Mouse (Mus musculus) neural tube, embryonic 10.5 days (tissue): ENCODE data around the gene Kank4.
A peak's percentile ranks its signal among the peaks of the same experiment; 100 is the strongest.
"Not testable (repeated sequence)": the region's sequence is repeated elsewhere in the genome, so short reads cannot be mapped to it uniquely, and the experiment has no call there.

Source experiments
- DNase-seq: peaks from one replicate; pipeline ENCODE4 v3.0.0-alpha.2; 2017; ENCODE audit warnings: low spot score; ENCODE audit errors: extremely low spot score

Kank4 gene

GRCm38 (mm10) chr4:98834782-98835181 is 17.4 kb upstream of the Kank4 start:
- DNase-seq, result no peak

GRCm38 (mm10) chr4:98831726-98832125 is 14.4 kb upstream of the Kank4 start:
- no peak for DNase-seq

DNA sequence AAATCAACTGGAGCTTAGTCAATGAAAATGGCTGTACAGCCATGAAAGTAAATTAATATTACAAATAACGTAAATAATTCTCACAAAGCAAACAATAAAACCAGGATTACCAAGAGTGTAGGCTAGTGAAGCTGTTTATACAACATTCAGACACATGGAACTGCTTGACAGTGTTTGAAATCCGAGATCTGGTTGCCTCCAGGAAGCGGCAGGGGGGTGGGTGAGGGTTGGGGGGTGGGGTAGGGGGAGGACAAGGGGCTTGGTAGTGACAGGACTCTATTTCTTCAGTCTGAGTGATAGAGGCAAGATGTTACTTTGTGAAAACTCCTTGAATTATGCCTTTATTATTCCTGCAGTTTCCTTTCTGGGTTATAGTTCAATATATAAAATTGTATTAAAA is 9.4 kb upstream of the Kank4 start:
- no peak for DNase-seq

DNA sequence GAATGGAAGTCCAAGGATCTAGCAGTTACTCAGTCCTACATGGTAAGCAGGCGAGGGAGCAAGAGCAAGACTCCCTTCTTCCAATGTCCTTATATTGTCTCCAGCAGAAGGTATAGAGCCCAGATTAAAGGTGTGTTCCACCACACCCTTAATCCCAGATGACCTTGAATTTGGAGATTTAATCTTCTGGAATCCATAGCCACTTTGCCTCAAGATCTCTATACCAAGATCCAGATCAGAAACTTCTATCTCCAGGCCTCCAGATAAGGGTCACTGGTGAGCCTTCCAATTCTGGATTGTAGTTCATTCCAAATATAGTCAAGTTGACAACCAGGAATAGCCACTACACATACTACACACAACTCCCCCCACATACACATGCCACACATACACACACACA is 6.4 kb upstream of the Kank4 start, which contains the start of gene I0C0044D17Rik:
TSS of gene I0C0044D17Rik (minus strand) at position 101 of the 400 bp plus-strand sequence.
- not testable (repeated sequence) for DNase-seq

DNA sequence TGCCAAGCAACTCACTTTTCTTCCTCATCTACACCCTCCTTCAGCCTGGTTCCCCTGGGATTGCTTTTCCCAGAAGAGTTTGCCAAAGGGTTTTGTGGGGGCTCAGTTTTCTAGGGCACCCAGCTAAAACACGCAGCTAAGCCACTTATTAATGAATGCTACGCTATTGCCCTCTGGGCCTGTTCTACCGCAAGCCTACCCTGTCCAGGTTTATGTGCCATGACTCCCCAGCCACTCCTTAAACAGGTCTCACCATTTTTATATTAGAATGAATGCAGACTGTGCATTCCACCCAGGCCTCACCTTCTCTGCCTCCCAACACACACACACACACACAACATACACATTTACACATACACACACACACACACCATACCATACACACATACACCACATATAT is 5.7 kb upstream of the Kank4 start:
- DNase-seq, result no peak

GRCm38 (mm10) chr4:98822478-98822877 is 5.1 kb upstream of the Kank4 start:
- no peak for DNase-seq

DNA sequence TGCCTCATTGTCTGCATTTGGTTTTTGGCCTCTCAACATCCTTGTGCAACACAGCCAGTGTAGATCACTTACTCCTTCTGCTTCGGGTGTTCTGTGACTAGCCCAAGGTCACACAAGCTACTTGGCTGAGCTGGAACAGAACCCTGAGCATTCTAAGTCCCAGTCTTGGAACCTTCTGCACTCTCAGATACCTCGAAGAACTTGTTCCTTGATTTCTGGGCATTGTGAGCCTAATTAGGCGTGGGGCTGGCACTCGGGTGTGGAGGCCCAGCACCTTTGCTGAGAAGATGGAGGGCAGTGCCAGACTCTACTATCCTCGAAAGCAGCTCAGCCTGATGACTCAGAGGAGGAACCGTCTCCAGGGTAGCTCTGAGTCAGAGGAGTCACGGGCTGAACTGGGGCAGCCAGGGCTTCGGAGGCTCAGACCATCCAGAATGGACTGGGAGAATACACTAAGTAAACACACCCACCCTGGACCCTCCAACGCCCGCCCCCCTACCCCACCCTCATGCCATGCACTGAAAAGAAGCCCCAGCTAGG is 1.9 kb upstream of the Kank4 start:
- DNase-seq, result no peak

DNA sequence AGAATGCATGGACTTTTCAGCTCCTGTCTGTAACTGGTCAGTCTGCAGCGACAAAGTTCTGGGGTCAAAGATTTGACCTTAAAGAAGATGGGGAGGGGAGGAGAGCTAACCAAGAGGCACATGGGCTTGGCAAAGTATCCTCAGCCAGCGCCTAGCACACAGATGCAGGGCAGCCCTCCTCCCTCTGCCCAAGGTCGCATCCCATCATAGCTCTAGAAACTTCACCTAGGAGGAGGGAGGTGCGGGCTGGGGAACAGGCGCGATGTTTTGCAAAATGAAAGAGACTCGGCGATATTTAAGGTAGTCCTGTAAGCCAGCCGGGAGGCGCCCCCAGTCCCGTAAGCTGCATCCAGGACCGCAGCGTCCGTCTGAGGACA is 542 bp downstream of the Kank4 start:
- DNase-seq, result no peak

DNA sequence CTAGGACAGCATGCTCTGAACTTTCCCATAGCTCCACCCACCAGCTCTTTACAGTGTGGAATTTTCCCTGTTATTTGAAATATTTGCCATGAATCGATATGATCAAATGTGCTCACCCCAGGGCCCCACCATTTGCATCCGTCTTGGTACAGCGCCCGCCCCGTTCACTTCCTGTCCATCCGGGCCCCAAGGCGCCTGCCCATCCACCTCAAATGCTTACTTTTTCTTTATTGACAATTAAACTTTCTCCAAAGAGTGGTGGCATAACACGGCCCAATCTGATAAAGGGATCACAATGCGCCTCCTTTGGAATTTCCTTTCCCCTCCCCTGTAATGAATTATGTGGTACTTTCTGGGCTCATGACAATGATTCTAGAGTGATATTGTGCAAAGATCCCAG is 11.0 kb downstream of the Kank4 start:
- no peak for DNase-seq

DNA sequence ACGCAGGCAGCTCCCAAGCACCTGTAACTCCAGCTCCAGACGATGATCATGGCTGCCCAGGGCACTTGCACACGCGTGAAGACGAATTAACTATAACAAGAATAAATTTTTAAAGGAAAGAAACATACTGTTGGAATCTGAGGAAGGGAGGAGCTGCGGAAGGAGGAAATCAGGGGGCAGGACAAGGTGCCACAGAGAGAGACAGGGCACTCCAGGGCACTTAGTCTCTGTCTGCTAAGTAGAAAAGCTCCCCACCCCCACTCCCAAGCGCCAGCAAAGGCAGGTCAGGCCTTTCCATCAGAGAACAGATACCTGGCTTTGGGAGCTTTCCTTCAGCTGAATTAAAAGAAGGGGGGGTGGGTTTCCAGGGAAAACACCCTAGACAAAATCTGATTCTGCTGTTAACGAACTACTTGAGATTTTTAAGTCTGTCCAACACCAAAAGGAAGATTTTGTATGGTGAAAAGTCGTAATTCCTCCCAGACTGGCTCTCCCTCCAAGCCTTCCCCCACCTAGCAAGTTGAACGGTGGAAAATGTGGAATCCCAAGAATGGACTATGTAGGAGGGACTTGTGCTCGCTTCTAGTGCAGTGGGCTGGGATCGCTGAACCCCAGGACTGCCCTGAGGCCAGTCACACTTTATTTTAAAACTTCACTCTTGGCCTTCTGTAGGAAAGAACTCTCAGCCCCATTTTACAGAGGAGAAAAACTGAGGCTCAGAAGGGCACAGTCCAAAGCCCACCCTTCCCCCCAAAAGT is 11.9 kb downstream of the Kank4 start:
- DNase-seq, result no peak

- no peak for DNase-seq
These were observed 12.7 kb downstream of the Kank4 start for GRCm38 (mm10) chr4:98804476-98805134.

- DNase-seq, result no peak
These were observed 15.6 kb downstream of the Kank4 start for GRCm38 (mm10) chr4:98801775-98802174.

DNA sequence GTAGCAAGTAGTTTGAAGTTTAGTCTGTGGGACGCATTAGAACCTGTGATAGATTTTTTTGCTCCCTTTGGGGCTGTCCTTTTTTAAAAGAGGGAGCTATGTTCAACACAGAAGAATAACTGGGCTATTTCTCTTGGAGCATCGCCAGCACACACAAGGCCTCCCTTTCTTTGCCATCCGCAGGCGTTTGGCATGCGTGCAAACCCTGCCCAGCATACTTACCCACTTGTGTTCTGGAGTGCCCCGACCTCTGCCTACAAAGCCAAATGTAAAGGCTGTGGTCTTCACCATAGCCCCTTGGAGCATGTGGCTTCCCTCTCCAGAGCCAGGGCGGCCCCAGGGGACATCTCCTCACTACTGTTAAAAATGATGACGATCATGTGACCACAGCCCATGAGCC is 16.5 kb downstream of the Kank4 start:
- DNase-seq, result no peak

DNA sequence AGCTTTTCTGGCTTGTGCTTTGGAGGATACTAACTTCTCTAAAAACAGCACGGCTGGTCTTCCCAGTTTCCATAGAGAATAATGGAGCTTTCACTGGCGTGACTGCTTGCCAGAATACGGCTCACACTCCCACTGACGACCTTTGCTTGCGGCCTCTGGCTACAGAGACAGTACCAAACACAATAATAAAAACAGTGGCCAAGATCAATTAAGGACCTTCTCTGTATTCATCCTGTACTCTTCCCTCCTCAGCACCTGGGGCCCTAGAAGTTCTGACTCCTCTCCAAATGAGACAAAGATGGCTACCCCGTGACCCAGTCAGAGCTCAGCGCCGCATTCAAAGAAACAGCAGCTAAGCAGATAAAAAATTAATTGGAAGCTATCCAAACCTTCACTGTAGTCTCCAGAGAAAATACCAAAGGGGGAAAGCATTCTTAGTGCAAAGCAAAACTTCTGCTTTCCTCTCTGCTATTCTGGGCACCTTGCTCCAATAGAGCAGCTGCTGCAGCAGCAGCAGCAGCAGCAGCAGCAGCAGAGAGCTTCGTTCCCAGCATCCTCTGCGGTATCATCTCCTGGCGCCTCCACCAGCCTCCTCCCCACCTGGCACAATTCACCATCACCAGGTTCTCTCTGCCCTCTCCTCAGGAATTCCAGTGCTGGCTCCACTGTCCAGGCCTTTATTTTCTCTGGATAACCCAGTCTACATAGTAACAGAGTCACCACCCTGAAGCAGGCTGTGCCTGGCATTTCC is 20.6 kb downstream of the Kank4 start:
- DNase-seq, result no peak

- no peak for DNase-seq
These were observed 22.1 kb downstream of the Kank4 start for GRCm38 (mm10) chr4:98795241-98795640.

DNA sequence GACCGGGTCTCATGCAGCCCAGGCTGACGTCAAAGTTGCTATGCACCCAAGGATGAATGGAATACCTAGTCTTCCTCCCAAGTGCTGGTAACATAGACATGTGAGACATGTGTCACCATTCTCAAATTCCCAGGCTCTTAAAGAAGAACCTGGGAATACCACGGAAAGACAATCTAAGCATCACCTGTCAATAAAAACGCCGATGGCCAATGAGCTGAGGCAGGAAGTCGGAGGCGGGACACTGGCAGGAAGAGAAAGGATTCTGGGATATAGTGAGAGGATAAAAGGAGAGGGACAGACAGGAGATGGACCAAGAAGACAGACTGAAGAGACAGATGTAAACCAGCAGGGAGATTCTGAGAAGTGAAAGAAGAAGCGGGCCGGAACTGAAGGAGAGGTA is 23.9 kb downstream of the Kank4 start:
- DNase-seq, result no peak

DNA sequence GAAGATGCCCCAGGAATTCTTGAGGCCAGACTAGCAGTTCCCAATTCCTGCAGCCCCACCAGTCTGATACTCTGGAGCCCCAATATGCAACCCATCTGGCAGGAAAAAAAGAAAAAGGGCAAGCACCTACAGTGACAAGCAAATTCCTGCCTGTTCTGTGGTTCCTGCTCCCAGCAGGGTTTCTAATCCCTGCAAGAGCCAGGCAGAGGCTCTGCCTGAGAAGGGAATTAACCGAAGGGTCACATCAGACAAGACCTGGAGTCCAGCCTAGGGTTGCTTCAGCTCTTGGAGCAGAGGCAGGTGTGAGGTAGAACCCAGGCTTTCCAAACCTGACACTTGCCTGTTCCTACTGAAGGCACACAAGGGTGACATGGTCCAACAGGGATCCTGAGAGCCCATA is 26.6 kb downstream of the Kank4 start:
- DNase-seq, result no peak

- DNase-seq, result peak; percentile 23
These were observed 27.5 kb downstream of the Kank4 start for GRCm38 (mm10) chr4:98789861-98790311.

- DNase-seq, result no peak
These were observed 28.1 kb downstream of the Kank4 start for GRCm38 (mm10) chr4:98789133-98789765.

GRCm38 (mm10) chr4:98786281-98786680 is 31.1 kb downstream of the Kank4 start:
- no peak for DNase-seq

- DNase-seq, result no peak
These were observed 31.5 kb downstream of the Kank4 start for GRCm38 (mm10) chr4:98785851-98786250.
